Mouse (Mus musculus) ovary, postnatal 14 days (tissue): ENCODE data around the gene Gatad2b.
"Not testable (repeated sequence)": the region's sequence is repeated elsewhere in the genome, so short reads cannot be mapped to it uniquely, and the experiment has no call there.

Experiments
- DNase-seq: peaks from one replicate; pipeline ENCODE4 v3.0.0; 2022; ENCODE audit warnings: low spot score

Gene Gatad2b

GRCm38 (mm10) chr3:90292345-90293275, at the start of gene Gatad2b:
Gene Gatad2b, plus strand, starts transcription at chr3:90293178.
- DNase-seq, result peak; percentile 99

- no peak for DNase-seq
Measured at GRCm38 (mm10) chr3:90245406-90245805, 47.6 kb upstream of the Gatad2b start.

DNA sequence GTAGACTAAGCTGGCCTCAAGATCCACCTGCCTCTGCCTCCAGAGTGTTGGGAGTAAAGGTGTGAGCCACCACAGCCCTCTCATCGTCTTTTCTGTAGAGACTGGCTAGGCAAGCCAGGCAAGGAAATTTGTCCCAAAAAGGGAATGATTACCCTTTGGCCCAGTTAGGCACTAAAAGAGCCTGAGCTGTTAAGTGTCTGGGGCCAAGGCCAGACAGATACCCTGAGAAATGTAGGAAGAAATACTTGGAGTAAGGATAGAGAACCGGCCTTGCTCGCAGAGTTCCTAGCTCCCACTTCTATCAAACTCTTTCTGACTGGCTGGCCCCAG, 45.4 kb upstream of the Gatad2b start:
- DNase-seq, result no peak

GRCm38 (mm10) chr3:90247960-90248745, 44.8 kb upstream of the Gatad2b start, which contains the start of gene Slc39a1:
Gene Slc39a1, plus strand, starts transcription at chr3:90248172.
- peak; percentile 88 for DNase-seq

- no peak for DNase-seq
Measured at GRCm38 (mm10) chr3:90248746-90249100, 44.3 kb upstream of the Gatad2b start.

GRCm38 (mm10) chr3:90250791-90251190, 42.2 kb upstream of the Gatad2b start:
- DNase-seq, result no peak

- not testable (repeated sequence) for DNase-seq
Measured at GRCm38 (mm10) chr3:90251731-90252226, 41.2 kb upstream of the Gatad2b start.

DNA sequence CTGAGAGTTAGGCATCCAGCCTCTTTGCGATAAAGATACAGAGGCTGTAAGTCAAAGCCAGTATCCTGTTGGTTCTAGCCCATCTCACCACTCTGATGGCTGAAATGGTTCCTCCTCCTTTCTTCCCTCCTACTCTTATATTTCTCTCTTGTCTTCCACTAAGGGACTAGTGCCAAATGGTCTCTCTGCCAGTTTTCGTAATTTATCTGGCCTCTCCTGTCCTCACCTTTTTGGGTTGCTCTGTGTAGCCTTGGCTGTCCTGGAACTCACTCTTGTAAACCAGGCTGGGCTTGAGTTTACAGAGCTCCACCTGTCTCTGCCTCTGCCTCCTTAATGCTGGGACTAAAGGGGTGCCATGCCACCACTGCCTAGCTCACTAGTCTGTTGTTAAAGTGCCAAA, 40.3 kb upstream of the Gatad2b start:
- not testable (repeated sequence) for DNase-seq

DNA sequence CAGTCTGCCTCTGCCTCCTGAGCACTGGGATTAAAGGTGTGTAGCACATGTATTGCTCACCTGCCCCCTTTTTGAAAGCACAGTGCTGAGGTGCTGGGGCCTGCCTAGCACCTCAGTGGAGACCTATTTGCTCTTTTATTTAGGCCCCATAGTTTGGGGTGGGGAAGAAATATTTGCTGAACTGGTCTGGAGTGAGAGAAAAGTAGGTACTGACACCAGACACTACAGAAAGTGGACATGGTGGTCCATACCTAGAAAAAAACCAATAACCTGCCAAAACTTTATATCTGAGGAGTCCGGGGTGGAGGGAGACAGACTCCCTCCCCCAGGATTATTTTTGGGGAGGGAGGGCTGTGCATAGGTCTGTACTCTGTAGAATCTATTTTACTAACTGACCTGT, 39.8 kb upstream of the Gatad2b start:
- DNase-seq, result not testable (repeated sequence)

DNA sequence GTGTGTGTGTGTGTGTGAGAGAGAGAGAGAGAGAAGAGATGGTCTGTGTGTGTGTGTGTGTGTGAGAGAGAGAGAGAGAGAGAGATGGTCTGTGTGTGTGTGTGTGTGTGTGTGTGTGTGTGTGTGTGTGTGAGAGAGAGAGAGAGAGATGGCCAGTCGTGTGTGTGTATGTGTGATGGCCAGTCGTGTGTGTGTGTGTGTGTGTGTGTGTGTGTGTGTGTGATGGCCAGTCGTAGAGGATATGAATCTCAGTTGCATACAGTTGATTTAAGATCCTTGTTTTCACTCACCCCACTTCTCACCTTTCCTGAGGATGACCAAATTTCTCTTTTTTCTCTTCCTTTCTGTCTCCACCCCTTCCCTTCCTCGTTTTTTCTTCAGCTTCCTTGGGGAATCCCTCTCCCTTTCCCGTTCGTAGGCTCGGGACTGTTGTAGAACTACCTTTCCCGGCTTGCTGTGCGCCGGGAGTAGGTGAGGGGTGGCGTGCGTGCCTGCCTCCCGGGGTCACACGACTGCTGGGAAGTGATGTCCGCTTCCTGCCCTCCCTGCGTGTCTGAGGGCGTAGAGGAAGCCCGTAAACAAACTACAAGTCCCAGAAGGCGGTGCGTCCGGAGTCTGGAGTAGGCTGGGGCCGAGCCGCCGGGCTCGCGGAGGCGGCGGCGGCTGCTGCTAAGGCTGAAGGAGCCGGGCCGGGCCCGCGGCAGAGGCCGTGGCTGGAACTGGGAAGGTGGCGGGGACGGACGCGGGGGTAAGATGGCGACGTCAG, 39.1 kb upstream of the Gatad2b start, which contains the start of gene Crtc2:
TSS of gene Crtc2 (plus strand) at position 511 of the 766 bp plus-strand sequence.
- DNase-seq, result peak; percentile 85

DNA sequence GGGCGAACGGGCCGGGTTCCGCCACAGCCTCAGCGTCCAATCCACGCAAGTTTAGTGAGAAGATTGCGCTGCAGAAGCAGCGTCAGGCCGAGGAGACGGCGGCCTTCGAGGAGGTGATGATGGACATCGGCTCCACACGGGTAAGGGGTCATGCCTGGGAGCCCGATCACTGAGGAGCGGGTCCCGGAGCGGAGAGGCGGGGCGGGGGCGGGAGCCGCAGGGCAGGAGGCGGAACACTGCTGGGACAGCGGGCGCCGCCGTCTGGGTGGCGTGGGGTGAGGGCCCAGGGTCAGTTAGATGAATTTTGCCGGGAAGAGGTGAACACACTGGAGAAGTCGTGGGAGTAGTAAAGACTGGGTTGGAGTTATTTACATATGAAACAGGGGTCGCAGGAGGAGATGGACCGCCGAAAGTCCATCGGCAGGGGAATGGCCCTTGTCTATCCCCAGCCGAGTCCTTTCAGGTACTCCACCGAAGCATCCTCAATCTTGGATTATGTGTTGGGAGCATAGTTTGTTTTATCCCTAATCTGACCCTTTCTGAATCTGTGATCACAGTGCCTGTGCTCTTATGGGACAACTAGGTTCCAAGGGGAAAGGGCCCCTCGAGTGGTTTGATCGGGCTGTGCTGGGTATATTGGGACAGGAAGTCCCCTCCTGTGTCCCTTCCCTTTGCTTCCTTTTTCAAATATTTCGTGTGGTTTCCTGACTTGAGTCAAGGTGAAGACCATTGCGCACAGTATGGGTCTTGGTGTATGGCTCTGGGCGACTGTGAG, 38.4 kb upstream of the Gatad2b start:
- no peak for DNase-seq

DNA sequence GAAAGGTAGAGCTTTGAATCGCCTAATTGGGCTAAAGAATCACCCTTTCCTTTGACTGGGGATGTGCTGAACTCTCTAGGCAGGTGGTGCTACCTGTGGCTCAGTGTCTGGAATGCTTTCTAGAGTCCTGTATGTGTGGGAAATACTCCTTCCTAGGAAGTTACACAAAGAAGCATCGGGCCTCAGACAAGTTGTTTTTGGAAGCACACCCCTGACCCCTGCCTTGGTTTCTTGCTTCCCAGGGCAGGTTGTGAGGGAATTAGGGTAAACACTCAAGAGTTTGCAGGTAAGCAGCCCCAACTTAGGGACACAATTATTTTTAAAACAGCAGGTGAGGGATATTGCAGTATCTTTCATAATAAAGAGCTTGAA, 37.8 kb upstream of the Gatad2b start:
- DNase-seq, result no peak

DNA sequence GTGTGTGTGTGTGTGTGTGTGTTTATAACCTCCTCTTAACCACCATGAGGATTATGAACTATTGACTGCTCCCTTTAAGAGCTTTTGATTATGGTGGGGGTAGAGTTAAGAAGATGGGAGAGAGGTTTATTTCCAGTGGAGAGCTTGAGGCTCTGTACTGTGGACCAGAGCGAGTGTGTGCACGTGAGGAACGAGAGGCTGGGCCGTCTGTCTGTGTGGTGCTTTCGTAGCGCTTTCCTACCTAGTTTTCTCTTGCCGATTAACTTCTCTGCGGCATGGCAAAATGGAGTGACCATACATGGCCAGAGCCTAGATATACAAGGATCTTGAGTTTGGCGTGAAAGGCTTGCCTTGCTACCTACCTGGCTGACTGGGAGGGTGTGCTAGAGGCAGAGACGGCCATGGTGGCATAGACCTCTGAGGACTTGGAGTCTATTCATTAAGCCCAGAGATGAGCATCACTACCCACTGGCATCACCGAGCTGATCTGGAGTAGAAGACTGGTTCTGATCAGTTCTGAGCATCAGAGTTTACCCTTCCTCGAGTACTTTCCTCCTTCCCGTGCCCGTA, 37.1 kb upstream of the Gatad2b start:
- no peak for DNase-seq

DNA sequence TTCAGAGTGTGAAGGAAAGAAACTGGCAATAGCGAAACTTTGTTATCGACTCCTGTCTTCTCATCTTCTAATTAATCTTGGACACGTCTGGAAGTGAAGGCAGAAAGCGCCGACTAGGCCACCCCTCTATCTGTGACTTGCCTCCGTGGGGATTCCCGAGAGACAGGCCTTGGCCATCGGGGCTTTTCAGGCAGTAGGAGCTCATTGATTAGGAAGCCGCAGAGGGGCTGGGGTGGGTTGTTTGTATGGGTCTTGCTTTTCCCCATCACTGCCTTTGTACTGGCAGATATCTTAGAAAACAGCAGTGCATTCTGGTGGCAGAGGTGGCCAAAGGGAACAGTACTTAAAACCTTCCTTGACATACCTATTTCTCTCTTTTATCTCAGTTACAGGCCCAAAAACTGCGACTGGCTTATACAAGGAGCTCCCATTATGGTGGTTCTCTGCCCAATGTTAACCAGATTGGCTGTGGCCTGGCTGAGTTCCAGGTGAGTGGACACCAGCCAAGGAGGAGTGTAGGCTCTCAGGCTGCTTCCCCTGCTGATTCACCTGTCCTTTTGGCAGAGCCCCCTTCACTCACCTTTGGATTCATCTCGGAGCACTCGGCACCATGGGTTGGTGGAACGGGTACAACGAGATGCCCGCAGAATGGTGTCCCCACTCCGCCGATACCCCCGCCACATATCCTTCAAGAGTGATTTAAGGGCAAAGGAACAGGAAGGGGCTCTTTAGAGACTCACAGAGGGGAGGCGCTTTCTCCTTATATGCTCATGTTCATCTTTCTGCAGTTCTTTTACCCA, 36.0 kb upstream of the Gatad2b start:
- DNase-seq, result no peak

DNA sequence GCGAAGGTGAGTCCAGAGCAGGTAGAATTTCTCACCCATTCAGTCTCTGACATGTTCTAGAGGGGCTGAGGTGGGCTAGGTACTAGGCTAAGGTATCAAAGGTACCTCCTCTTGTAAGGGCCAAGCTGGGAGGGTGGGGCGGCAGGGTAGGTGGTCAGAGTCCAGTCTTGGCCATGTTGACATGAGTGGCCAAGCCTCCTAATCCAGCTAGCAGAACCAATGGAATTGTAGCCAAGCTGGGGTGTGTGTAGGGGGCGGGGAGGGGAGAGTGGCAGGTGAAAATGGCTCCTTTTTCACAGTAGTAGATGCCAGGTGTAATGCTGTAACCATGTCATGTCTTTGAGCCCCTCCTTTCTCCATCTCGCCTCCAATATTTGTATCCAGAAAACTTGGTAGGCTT, 34.5 kb upstream of the Gatad2b start:
- no peak for DNase-seq

DNA sequence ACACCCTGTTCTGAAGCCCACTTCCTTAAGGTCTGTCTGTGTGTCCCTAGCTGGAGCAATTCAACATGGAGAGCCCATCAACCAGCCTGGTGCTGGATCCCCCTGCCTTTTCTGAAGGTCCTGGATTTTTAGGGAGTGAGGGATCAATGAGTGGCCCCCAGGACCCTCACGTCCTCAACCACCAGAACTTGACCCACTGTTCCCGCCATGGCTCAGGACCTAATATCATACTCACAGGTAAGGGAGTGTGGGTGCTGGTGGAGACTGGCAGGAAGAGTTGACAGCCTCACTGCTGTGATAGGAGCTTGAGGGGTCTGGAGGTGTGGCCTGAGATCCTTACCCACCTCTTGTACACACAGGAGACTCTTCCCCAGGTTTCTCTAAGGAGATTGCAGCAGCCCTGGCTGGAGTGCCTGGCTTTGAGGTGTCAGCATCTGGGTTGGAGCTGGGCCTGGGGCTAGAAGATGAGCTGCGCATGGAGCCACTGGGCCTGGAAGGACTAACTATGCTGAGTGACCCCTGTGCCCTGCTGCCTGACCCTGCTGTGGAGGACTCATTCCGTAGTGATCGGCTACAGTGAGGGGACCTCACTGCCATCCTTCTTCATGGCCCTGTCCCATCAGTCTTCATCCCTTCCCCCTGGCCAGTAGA, 29.7 kb upstream of the Gatad2b start:
- DNase-seq, result no peak

- DNase-seq, result no peak
Measured at GRCm38 (mm10) chr3:90264687-90265033, 28.3 kb upstream of the Gatad2b start.

DNA sequence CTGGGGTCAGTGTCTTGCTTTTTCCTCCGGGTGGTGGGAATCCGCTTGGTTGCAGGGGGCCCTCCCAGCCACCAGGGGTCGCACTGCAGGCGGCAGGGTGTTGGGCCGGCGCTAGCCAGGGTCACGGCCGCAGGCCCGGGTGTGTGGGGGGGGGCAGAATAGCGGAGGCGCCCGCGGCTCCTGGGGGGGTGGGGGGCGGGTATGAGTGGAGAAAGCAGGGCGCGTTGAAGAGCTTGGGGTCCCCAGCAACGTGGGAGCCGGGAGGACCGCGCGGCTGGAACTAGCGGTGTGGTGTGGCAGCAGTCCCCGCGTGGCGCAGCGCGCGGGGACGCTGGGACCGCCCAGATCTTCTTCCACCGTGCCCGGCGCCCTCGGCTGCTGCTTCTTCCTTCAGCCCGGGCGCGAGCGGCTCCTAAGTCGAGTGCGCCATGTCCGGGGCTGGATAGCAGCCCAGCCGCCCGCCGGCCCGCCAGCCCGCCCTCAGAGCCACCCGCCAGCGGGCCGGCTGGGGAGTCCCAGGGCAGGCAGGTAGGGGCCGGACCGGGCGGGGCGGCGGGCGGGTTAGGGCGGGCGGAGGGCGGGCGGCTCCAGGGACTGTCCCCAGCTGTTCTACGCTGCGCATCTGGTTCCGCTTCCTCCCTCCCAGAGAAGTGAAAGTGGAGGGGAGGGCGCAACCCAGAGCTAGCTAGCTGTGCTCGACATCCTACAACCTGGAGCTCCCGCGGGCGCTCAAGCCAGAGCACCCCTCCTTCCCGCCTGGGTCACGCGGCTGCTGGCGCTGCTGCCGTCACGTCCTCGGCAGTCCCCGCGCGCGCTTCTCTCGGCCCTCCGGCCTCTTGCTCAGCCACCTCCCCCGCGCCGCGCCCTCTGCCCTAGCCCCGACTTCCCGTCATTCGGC, 27.7 kb upstream of the Gatad2b start, which contains the start of gene Dennd4b:
TSS of gene Dennd4b (plus strand) at position 152 of the 898 bp plus-strand sequence.
- peak; percentile 96 for DNase-seq
